Mouse (Mus musculus): ENCODE results near the gene Lama4. TPM values are rescaled to one million over a fixed set of nuclear protein-coding genes. Genes with fewer than 3 reads are reported as not detected.

The Lama4 gene
- total RNA-seq, 2 experiments from 2014 or later = 225 to 235 TPM

DNA sequence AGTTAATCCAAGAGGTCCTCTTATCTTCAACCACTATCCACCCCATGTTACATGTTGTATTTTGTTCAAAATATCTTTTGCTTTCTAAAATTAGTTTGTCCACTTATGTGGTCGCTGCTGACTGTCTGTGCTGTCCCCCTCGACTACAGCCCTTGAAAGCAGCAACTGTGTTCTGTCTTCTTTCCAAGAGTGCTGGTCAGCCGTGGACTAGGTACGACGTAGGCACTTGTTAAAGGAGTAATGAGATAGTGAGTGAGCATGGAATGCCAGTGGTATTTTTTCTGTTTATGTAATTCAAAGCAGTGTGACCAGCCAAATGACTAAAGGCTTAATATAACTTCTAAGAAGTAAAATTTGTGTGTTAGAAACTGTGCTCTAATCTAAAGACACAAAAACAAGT lies 90.7 kb downstream of the Lama4 start:
- DNase-seq = no peak

DNA sequence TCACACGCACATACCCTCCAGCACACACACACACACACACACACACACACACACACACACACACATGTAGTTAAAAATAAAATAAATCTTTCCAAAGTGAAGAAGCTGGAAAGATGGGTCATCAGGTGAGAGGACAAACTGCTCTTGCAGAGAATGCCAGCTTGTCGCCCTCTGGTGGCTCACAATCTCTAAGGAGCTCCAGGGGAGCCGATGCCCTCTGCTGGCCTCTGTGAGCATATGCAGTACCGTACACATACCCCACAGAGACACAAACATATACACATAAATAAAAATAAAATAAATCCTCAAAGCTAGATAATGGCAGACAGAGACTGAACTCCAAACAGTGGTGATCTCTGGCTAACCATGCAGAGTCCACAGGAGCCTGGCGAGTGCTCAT lies 99.4 kb downstream of the Lama4 start:
- DNase-seq = peak; percentile 64

DNA sequence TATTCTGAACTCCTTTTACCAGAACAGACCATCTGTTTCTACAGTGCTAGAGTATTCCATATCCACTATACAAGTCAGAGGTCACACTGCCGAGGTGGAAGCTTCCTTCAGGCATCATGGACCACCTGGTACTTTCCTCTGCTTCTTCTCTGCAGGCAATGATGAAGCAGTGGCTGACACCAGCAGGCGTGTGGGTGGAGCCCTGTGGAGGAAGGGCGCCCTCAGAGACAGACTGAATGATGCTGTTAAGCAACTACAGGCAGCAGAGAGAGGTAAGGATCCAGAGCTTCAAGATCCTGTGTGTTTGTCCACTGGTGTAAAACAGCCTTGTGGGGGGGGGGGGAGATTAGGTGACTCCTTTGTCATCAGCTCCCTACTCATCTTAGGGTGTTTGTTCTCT lies 100.1 kb downstream of the Lama4 start:
- DNase-seq = no peak

DNA sequence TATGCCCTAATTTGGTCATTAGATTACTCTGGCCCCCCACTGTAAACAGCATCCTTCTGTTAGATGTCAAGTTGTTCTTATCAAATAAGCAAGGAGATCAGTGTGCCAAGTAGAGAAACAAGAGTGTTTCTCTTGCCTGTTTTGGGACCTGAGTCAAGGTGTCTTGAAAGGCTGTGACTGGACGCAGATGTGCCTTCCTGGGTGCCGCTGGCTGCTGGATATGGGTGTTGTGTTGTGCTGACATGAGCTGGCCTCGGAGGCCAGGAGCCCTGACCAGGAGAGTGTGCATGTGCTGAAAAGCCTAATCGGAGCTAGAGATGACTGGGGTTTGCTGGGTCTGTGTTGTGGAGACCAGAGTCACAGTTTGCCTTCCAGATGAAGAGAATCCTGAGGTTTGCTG lies 100.7 kb downstream of the Lama4 start:
- peak; percentile 28 for DNase-seq

DNA sequence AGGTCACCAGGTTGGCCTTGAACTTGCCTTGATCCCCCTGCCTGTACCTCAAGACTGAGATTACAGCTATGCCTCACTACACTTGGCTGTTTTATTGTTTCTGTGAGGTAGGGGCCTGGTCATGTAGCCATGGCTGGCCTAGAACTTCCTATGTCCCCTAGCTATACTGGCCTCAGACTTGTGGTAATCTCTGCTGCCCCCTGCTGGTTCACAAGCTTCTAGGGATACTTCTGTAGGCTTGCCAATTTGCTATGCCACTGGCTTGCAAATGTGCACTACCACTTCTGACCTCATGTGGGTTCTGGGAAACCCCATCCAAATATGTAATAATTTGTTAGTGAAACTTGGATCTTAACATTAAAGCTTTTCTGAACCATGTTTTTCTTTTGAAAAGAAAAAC lies 101.6 kb downstream of the Lama4 start:
- DNase-seq = peak; percentile 87

DNA sequence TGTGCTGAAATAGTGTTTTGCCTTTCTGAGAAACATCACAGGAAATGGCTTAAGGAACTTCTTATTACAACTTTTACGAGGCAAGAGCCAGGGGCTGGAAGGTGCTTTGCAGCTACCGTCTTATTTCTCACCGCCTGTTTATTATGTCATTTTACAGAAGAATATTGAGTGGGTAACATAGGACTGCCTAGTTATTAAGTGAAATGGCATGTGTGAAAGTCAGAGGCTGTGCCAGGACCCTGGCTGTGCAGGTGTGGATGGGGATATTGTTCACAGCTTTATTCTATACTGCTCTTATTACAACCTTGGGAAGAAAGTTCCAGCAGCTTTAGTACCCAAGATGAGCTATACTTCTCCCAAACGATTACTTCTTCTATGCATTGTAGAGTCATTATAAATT lies 106.7 kb downstream of the Lama4 start:
- no peak for DNase-seq

DNA sequence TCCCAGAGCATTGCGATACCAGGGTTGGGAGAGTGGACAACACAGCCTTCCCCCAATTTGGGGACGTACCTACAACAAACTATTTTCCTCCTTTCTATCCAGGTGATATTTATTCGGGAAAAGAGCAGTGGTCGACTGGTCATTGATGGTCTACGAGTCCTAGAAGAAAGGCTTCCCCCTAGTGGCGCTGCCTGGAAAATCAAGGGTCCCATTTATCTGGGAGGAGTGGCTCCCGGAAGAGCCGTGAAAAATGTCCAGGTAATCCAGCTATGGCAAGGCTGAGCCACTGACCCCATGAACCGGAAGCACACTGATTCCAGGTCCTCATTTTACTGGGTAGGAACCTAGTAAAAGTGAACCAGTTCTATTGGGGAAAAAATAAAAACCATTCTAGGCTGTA lies 131.7 kb downstream of the Lama4 start:
- peak; percentile 62 for DNase-seq

DNA sequence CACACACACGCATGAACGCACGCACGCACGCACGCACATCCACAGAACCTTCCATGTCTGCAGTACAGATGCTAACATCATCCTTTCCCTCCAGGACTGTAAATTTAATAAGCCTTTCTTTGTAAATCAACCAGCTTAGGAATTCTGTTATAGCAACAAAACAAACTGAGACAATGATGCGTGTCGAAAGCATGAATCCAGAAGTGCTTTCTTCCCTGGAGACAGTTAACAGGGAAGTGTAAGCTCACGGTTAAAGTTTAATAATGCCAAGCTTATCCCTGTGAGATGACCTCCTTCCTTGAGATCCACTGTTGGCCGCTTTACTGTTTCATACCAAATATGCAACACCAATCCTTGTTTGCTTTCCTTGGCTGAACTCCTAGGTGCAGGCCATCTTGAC lies 133.4 kb downstream of the Lama4 start:
- no peak for DNase-seq

DNA sequence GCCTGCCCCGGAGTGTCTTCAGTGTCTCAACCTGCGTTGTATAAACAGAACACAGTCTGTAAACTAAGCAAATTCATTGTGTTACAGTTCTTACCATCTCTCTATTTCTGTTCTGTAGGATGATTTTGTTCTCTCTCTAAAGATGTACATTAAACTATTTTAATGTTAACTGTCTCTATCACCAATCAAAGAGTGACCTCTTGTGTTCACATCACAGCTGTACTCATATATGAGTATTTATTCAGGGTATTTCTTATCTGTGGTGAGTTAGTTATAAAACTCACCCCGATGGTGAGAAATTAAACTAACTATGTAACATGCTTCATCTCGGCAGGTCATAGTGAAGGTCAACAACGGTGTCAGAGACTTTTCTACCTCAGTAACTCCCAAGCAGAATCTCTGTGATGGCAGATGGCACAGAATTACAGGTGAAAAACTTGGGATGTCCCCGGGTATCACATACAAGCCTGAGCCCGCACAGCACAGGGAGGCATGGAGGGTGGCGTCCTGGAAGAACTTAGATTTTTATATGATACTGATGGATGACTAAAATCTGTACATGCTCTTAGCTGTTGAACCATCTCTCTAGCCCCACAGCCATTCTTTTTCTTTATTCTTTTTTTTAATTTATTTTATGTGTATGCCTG lies 139.6 kb downstream of the Lama4 start:
- DNase-seq = no peak

DNA sequence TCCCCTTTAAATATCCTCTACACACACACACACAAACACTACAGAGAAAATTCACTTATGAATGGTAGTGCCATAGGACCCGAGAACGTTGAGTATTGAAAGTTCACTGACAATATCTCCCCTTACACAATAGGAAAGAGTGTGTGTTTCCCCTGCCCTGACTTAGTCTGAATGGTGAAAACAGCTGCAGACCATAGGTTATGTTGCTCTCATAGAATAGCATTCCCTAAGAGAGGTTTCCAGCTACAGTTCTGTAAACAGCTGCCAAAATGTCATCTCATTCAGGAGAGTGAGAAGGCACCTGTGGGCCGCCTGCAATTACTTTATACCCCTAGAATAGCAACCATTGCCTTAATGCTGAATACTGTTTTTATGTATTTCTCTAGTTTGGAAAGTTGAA lies 141.1 kb downstream of the Lama4 start:
- DNase-seq = no peak

DNA sequence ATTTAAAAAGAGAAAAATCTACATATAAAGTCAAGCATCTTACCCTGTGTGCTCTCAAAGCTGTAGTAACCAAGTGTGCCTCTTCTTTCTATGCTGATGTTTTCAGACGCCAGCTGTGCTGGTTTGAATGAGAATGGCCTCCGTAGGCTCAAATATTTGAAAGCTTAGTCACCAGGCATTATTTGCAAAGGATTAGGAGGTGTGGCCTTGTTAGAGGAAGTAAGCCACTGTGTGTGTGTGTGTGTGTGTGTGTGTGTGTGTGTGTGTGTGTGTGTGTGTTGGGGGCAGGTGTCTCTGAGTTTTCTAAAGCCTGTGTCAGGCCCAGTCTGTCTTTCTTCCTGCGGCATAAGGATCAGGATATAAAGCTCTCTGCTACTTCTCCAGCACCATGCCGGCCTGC lies 141.6 kb downstream of the Lama4 start:
- DNase-seq = no peak

DNA sequence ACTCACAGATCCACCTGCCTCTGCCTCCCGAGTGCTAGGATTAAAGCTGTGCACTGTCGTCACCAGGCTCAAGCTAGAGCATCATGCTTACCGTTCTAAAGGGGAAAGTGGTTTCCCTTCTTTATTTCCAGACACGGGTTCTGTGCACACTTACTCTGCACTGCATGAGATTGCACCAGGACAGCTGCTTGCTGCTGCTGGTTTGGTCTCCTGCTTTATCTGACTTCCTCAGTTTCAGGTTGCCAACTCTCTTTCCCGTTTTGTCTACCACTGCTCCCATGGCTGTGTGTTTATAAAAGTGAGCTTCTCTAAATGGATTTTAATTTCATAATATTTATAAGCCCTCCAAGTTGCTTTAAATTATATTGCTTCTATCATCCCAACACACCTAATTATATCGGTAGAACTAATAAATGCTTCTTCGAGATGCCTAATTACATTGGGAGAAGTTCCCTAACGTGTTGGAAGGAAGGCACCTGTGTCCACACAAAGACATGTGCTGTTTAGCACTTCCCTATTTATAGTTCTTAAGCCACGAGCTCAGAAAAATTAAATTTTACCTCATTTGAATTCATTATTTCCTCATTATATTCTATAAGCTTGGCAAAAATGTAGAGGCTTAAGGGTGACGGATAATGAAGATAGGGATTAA lies 143.6 kb downstream of the Lama4 start:
- no peak for DNase-seq

DNA sequence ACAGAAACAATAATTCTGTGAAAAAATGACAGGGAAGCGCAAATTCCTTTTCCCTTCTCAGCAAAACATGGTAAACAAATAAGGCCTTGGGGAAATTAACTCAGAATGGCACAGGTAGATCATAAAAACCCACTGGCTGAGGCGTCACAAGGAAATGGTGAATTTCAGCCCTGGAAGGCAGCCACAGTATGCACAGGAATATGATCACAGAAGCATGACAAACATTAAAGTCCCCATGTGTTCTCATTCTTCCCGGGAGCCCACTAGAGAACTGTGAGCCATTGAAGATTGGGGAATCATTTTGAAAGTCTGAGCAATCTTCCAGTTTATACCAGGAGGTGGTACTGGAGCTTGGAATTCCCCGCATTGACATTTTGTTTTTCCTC lies 144.2 kb downstream of the Lama4 start:
- no peak for DNase-seq

DNA sequence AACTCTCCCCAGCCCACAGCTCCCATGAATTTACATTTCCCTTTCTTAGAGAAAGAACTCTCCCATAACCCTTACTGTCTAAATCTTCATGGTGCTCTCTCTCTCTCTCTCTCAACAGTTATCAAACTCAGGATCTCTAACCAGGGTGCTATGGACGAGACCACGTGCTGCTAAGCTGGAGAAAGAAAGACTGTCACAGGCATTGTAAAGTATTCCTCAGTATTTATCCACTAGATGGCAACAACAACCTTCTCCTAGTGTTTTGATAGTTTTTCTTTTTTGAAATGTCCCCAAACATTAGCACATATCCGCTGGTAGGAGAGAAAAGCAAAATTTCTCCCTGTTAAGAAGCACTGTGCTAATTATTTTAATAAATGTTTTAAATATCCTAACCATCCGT lies 156.1 kb downstream of the Lama4 start:
- no peak for DNase-seq

DNA sequence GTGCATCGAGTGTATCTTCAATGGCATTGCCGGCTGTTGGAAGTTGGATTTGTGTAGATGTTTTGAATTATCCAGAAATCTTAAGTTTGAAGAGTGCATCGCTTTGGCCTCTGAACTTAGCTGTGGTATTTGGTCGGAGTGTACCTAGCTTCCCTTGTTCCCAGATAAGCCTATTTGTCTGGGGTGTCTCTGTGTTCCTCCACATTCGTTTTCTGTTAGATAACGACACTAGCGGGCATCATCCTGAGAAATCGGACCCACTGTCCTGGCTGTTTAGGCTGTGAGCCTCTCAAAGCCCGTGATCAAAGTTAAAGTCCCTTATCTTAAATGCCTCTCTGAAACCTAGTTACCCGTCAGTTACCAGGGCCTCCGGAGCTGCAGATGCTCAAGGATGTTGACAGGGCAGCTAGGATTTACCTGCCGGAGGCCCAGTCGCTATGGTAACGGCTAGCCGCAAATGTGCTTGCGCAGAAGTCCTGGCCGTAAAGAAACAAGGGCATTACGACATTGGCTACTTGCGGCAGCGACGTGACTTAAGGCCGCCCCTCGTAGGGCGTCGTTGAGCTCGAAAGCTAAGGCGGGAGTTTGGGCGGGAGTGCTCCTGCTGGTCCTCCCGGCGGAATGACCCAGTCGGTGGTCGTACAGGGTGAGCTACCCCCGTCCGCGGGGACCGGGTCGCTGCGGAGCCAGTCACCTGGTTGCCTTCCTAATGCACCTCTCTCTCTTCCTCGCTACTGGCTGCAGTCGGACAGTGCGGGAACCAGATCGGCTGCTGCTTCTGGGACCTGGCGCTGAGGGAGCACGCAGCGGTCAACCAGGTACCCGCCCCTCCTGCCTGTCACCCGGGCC lies 168.4 kb downstream of the Lama4 start, which contains the start of the genes Fam229b and Tube1:
Fam229b (minus strand) TSS at position 453 of the 849 bp plus-strand sequence.
Tube1 (plus strand) TSS at position 515 of the 849 bp plus-strand sequence.
- peak; percentile 89 for DNase-seq

DNA sequence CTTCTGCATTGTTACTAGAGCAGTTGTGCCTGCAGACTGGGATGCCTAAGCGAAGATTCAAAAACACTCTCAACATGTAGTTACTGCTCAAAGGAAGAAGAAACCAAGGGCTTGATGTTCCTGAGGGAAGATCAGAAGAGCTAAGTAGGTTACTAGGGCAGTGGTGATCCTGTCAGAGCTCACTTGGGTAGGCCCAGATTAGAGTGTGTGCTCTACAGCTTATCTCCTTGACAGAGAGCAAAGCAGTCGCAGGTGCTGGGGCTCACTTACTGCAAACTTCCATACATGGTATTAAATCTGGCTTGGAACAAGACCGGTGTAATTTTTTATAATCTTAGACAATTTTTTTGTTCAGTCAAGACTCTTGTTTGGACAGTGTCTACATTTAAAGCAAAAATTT lies 172.5 kb downstream of the Lama4 start:
- no peak for DNase-seq

DNA sequence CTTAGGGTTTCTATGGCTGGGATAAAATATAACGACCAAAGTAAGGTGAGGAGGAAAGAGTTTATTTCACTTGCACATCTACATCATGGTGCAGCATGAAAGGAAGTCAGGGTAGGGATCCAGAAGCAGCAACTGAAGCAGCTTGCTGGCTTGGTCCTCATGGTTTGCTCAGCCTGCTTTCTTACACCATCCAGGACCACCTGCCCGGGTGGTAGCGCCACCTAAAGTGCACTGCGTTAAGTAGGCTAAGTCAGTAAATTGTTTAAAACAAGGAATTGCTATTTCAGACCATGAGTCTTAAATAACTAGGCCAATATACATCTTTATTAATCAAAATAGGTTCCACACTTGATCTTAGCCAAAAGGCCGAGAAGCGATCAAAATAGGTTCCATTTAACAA lies 173.4 kb downstream of the Lama4 start:
- no peak for DNase-seq

DNA sequence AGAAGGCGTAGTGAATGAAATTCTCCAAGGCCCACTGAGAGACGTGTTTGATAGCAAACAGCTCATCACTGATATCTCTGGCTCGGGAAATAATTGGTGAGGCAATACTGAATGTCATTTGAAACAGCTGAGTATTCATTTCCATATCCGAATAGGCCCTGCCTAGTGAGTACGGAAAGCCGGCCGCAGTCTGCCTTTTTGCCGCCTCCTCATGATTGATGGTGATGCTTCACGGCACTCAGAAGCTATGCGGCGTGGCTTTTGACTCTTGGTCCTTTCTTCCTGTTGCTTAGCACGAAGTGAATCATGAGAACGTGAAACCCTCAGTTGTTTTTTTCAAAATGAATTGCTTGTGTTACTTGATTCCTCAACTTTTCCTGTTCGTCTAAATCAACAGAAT lies 175.5 kb downstream of the Lama4 start:
- DNase-seq = no peak

DNA sequence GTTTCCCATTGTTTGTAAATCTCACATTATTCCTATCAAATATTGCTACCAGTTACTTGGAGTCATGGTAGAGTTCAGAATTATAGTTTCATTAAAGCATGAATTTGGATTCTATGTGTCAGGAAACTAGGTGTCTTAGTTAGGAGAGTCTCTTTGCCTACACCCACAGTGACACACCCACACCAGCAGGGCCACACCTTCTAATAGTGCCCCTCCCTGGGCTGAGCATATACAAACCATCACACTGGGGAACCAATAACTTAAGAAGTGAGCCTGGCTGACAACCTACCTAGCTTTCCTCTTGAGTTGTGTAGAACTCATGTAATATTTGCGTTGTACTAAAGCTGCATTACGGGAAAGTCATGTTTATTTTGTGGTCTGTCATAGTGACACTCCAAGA lies 176.1 kb downstream of the Lama4 start:
- no peak for DNase-seq

DNA sequence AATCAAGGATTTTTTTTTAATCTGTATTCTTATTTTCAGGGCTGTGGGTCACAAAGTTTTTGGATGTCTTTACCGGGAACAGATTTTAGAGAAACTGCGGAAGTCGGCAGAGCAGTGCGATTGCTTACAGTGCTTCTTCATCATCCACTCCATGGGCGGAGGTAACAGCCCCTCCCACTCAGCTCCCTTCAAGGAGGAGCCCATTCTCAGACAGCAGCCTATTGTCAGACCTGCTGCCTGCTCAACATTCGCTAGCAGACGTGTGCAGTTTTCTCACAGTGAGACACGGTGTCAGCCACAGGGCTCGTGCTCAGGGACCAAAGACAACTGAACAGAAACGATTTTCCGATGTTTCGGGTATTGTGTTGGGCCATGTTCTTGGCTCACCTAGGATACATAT lies 176.9 kb downstream of the Lama4 start:
- no peak for DNase-seq

DNA sequence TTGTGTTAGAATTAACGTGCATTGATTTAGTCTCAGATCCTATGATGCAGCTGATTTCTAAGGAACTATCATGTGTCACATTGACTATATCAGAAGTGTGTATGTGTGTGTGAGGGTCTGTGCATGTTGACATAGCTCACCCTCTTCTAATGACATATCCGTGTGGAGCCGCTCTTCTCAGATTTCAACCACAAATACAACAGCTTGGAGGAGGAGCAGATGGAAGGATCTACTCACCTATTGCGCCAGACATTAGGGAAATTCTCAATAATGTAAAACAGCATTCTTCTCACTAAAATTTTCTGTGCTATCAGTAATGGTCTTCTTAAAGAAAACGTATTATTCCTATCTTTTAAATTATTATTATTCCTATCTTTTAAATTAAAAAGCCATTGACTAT lies 191.4 kb downstream of the Lama4 start:
- DNase-seq = no peak

DNA sequence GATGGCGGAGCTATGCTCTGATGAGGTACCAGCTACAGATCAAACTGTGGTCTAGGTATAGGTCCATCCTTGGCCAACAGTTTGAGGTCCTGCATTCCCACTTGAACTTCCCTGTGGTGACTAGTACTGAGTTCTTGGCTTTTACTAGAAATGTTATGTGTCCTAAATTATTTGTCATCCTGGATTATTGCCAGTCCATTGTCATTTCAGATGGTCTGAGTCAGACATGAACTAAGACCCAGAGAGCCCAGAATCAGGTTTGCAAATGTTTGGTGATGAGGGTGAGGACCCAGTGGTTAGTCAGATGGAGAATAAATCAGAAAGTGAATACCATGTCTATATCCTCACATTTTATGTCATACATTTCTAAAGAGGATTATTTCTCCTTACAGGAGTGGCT lies 192.0 kb downstream of the Lama4 start:
- no peak for DNase-seq

DNA sequence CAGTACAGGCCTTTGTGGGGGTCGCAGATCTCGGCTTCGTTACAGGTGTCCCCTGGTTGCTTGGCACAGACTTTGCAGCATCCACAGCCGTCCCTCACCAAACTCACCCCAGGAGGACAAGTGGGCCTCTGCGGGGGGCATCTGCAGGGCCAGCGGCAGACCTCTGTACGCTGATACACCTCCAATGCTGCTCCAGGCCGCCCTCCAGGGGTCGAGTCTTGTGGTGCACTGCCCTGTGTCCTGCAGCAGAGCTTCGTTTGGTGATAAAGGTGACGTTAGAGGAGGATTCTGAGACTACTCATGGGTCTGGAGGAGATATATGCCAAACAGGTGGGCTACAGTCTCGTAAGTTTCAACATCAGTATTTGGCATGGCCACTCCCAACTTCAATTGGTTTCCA lies 193.0 kb downstream of the Lama4 start:
- DNase-seq = no peak
